Mouse (Mus musculus): Measurements from ENCODE around the gene Zfp740. TPM values are rescaled to one million over a fixed set of nuclear protein-coding genes. Genes with fewer than 3 reads are reported as not detected.
"Not testable (repeated sequence)": the region's sequence is repeated elsewhere in the genome, so short reads cannot be mapped to it uniquely, and the experiment has no call there.

Zfp740 gene
- polyA plus RNA-seq, 1 experiment from 2014 or later: 11.6 TPM

GRCm38 (mm10) chr15:102216459-102217228 lies 13.6 kb downstream of the Zfp740 start:
- DNase-seq (no peak), ATAC-seq (no peak)
- H3K4me2 ChIP-seq (ENCODE audit: low read depth, low read length): no peak overlapping the region
- TF ChIP-seq EP300 (IDR thresholded peaks at IDR 0.05; ENCODE audit: low read depth) (no peak), CTCF (IDR thresholded peaks at IDR 0.05; ENCODE audit: low read depth) (no peak)
- H3K27ac ChIP-seq (ENCODE audit: low read depth): no peak overlapping the region
- H3K4me3 ChIP-seq (ENCODE audit: low read depth, low read length): no peak overlapping the region
- no peaks in the 10 kb centered on the region for H3K4me1 ChIP-seq (ENCODE audit: insufficient read depth)
- H3K9me3 ChIP-seq (ENCODE audit: low read length): no peaks in the 10 kb centered on the region
- H3K9ac ChIP-seq (replicated peaks): no peak overlapping the region
- no peaks in the 10 kb centered on the region for H3K27me3 ChIP-seq (ENCODE audit: insufficient read depth, low read length)
- peaks cover 27% of the 10 kb centered on the region for H3K36me3 ChIP-seq (replicated peaks; ENCODE audit: insufficient read depth, low read length)
- 79% methylated on average over 16 of the region's 16 CpGs for WGBS (ENCODE audit: insufficient replicate concordance)

- Histone ChIP-seq H3K9me3 (ENCODE audit: low read length) (no peaks in the 10 kb centered on the region), H3K9ac (replicated peaks) (no peak overlapping the region), H3K4me1 (ENCODE audit: insufficient read depth) (no peaks in the 10 kb centered on the region), H3K27ac (ENCODE audit: low read depth) (no peak overlapping the region), H3K4me2 (ENCODE audit: low read depth, low read length) (no peak overlapping the region), H3K4me3 (ENCODE audit: low read depth, low read length) (no peak overlapping the region), H3K27me3 (ENCODE audit: insufficient read depth, low read length) (0 out of 2 replicates have a peak, but pooled peaks cover 2% of the 10 kb centered on the region), H3K36me3 (replicated peaks; ENCODE audit: insufficient read depth, low read length) (peaks cover 22% of the 10 kb centered on the region)
- DNase-seq (no peak), ATAC-seq (no peak)
- 92% methylated on average over 7 of the region's 7 CpGs for WGBS (ENCODE audit: insufficient replicate concordance)
- TF ChIP-seq CTCF (IDR thresholded peaks at IDR 0.05; ENCODE audit: low read depth) (no peak), EP300 (IDR thresholded peaks at IDR 0.05; ENCODE audit: low read depth) (no peak)
Observed at GRCm38 (mm10) chr15:102217325-102217724, 14.3 kb downstream of the Zfp740 start.

GRCm38 (mm10) chr15:102222386-102222785 lies 19.3 kb downstream of the Zfp740 start:
- no peak overlapping the region for H3K4me2 ChIP-seq (ENCODE audit: low read depth, low read length)
- H3K27me3 ChIP-seq (ENCODE audit: insufficient read depth, low read length): peaks cover 21% of the 10 kb centered on the region; the same call in 1 of the 2 replicates
- TF ChIP-seq EP300 (IDR thresholded peaks at IDR 0.05; ENCODE audit: low read depth) (no peak), CTCF (IDR thresholded peaks at IDR 0.05; ENCODE audit: low read depth) (0 out of 2 replicates have a peak, but pooled peaks have one; percentile 12)
- ATAC-seq (no peak), DNase-seq (no peak)
- peaks cover 13% of the 10 kb centered on the region for H3K4me1 ChIP-seq (ENCODE audit: insufficient read depth)
- no peak overlapping the region for H3K27ac ChIP-seq (ENCODE audit: low read depth)
- H3K9me3 ChIP-seq (ENCODE audit: low read length): no peaks in the 10 kb centered on the region
- H3K9ac ChIP-seq (replicated peaks): no peak overlapping the region
- no peak overlapping the region for H3K4me3 ChIP-seq (ENCODE audit: low read depth, low read length)
- no peaks in the 10 kb centered on the region for H3K36me3 ChIP-seq (replicated peaks; ENCODE audit: insufficient read depth, low read length)
- WGBS (ENCODE audit: insufficient replicate concordance): 73% methylated on average over 10 of the region's 10 CpGs

- Histone ChIP-seq H3K4me2 (ENCODE audit: low read depth, low read length) (peak overlapping the region; percentile 90), H3K27me3 (ENCODE audit: insufficient read depth, low read length) (peaks cover 21% of the 10 kb centered on the region; the same call in 1 of the 2 replicates), H3K9me3 (ENCODE audit: low read length) (no peaks in the 10 kb centered on the region), H3K36me3 (replicated peaks; ENCODE audit: insufficient read depth, low read length) (no peaks in the 10 kb centered on the region), H3K4me3 (ENCODE audit: low read depth, low read length) (peak overlapping the region; percentile 48), H3K27ac (ENCODE audit: low read depth) (0 out of 2 replicates have a peak overlapping the region, but pooled peaks have one; percentile 30), H3K4me1 (ENCODE audit: insufficient read depth) (peaks cover 13% of the 10 kb centered on the region), H3K9ac (replicated peaks) (peak overlapping the region; percentile 52)
- peak; percentile 81 for ATAC-seq
- WGBS (ENCODE audit: insufficient replicate concordance): 6% methylated on average over 41 of the region's 43 CpGs
- peak; percentile 86 for DNase-seq
- TF ChIP-seq EP300 (IDR thresholded peaks at IDR 0.05; ENCODE audit: low read depth) (no peak), CTCF (IDR thresholded peaks at IDR 0.05; ENCODE audit: low read depth) (peak; percentile 92)
Observed at GRCm38 (mm10) chr15:102224186-102224991, 21.3 kb downstream of the Zfp740 start.

- ATAC-seq: peak; percentile 73
- Histone ChIP-seq H3K4me1 (ENCODE audit: insufficient read depth) (peaks cover 13% of the 10 kb centered on the region), H3K36me3 (replicated peaks; ENCODE audit: insufficient read depth, low read length) (no peaks in the 10 kb centered on the region), H3K9me3 (ENCODE audit: low read length) (no peaks in the 10 kb centered on the region), H3K4me3 (ENCODE audit: low read depth, low read length) (peak overlapping the region; percentile 48), H3K27ac (ENCODE audit: low read depth) (peak overlapping the region; percentile 30; the same call in 1 of the 2 replicates), H3K9ac (replicated peaks) (peak overlapping the region; percentile 52), H3K4me2 (ENCODE audit: low read depth, low read length) (peak overlapping the region; percentile 90), H3K27me3 (ENCODE audit: insufficient read depth, low read length) (peaks cover 21% of the 10 kb centered on the region; the same call in 1 of the 2 replicates)
- TF ChIP-seq EP300 (IDR thresholded peaks at IDR 0.05; ENCODE audit: low read depth) (peak; percentile 36; the same call in 1 of the 2 replicates), CTCF (IDR thresholded peaks at IDR 0.05; ENCODE audit: low read depth) (no peak)
- 6% methylated on average over 21 of the region's 21 CpGs for WGBS (ENCODE audit: insufficient replicate concordance)
- DNase-seq: peak; percentile 54
Observed at GRCm38 (mm10) chr15:102224992-102225617, 22.1 kb downstream of the Zfp740 start.

GRCm38 (mm10) chr15:102225619-102226018 lies 22.6 kb downstream of the Zfp740 start:
- Histone ChIP-seq H3K27me3 (ENCODE audit: insufficient read depth, low read length) (peaks cover 21% of the 10 kb centered on the region; the same call in 1 of the 2 replicates), H3K4me1 (ENCODE audit: insufficient read depth) (peaks cover 13% of the 10 kb centered on the region)
- H3K9ac ChIP-seq (replicated peaks); H3K27ac ChIP-seq (ENCODE audit: low read depth); H3K9me3 ChIP-seq (ENCODE audit: low read length); H3K4me2 ChIP-seq (ENCODE audit: low read depth, low read length); DNase-seq; H3K36me3 ChIP-seq (replicated peaks; ENCODE audit: insufficient read depth, low read length); ATAC-seq; H3K4me3 ChIP-seq (ENCODE audit: low read depth, low read length): not testable (repeated sequence)
- 31% methylated on average over 6 of the region's 6 CpGs for whole genome bisulfite sequencing (ENCODE audit: insufficient replicate concordance)

Data from liver, postnatal 0 days (tissue).